In genomic region chr4:43381408-43382154, GRCm38 (mm10) we compare ENCODE assay signal across 8 mouse cellular contexts. TPM values are rescaled to one million over a fixed set of nuclear protein-coding genes. Genes with fewer than 3 reads are reported as not detected.
A peak's percentile ranks its signal among the peaks of the same experiment; 100 is the strongest.
DNase-seq lines count a peak whose midpoint lies in the region; ATAC-seq lines count a peak whose summit lies in the region.

Gene Rusc2 (plus strand): TSS chr4:43381979.

- no peaks in the 10 kb centered on the region for H3K27me3 ChIP-seq in hindbrain, embryonic 14.5 days (ENCODE audit: control insufficient read depth, insufficient read depth, low read length)

- peak within 1 kb of the TSS; percentile 75 for H3K9ac ChIP-seq in hindbrain, embryonic 14.5 days

- WGBS in hindbrain, embryonic 14.5 days: under 1% methylated on average over 58 of the region's 63 CpGs

- peak within 1 kb of the TSS; percentile 88 for H3K4me2 ChIP-seq in hindbrain, embryonic 14.5 days (replicated peaks)

- H3K4me1 ChIP-seq in hindbrain, embryonic 14.5 days (replicated peaks; ENCODE audit: control insufficient read depth, insufficient read depth, low read length): peaks cover 20% of the 10 kb centered on the region

- DNase-seq in R1 (ENCODE audit: low read depth, low spot score): peak; percentile 84
- DNase-seq in cerebellum, postnatal 25 days: peak; percentile 96 to 98
- DNase-seq in gastrocnemius, adult 18-20 months (ENCODE audit: low spot score): peak; percentile 89
- DNase-seq in hindbrain, embryonic 14.5 days (ENCODE audit: low spot score): peak; percentile 95
- DNase-seq in left cerebral cortex, adult 11 months (ENCODE audit: low spot score): peak; percentile 88
- DNase-seq in lung, postnatal 25 days (ENCODE audit: low spot score): peak; percentile 93
- peak; percentile 96 for DNase-seq in retina, embryonic 14.5 days (ENCODE audit: low spot score)
- peak; percentile 73 to 88 for DNase-seq in urinary bladder, adult 18-20 months (ENCODE audit: low spot score in 2 of 2)

- no peaks in the 10 kb centered on the region for H3K9me3 ChIP-seq in hindbrain, embryonic 14.5 days (ENCODE audit: control insufficient read depth, low read length)

- peak within 1 kb of the TSS; percentile 87 for H3K27ac ChIP-seq in hindbrain, embryonic 14.5 days

- peak within 1 kb of the TSS; percentile 71 for H3K4me3 ChIP-seq in hindbrain, embryonic 14.5 days (replicated peaks; ENCODE audit: low read length)

- peak; percentile 96 for ATAC-seq in hindbrain, embryonic 14.5 days (ENCODE audit: low FRiP score)

- H3K36me3 ChIP-seq in hindbrain, embryonic 14.5 days (replicated peaks; ENCODE audit: control insufficient read depth, insufficient read depth): no peaks in the 10 kb centered on the region

RNA-seq across cellular contexts. Expression of gene Rusc2, which starts in this region (rescaled TPM):
- total RNA-seq in gastrocnemius, adult 18-20 months (2021): 10 to 100 TPM; 28.5 to 36.3 TPM
- 58.3 and 58.5 TPM in 2 replicates for polyA plus RNA-seq in hindbrain, embryonic 14.5 days (2014; fragmentation: Nextera tagmentation; extraction: Ambion mirVana)

Comparison
In these comparisons a context has a peak if more than half of its experiments do, and no peak if none do; other contexts are left out.
1. Peak in every context shown above with its lines: DNase-seq, ATAC-seq, H3K4me3 ChIP-seq and H3K27ac ChIP-seq.